Mouse (Mus musculus) liver, embryonic 14.5 days (tissue): ENCODE data around the gene Gstm7.

ENCODE experiments used
- CTCF ChIP-seq: IDR thresholded peaks from 2 replicates; pipeline ENCODE4 v1.5.1; 2016; ENCODE audit warnings: antibody characterized with exemption, low read depth, control low read depth
- EP300 ChIP-seq: IDR thresholded peaks from 2 replicates; pipeline ENCODE4 v1.6.1; 2016; ENCODE audit warnings: antibody characterized with exemption, low read depth

DNA sequence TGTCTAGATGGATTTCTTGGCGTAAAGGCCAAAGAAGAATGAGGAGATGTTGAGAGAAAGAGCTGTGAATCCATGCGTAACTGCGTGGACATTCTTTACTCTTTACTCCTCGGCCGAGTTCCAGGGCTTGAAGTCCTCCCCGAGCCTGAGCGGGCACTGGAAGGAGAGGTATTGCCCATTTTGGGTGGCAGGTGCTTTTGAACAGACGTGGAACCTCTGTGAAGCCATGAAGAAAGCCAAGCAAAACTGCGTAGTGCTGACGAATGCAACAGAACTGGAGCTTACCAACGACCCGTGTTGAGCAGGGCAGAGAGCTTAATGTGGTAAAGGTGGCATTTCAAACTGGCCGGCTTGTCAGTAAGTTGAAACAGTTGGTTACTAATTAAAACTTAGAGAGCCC lies 32.9 kb downstream of the Gstm7 start:
- TF ChIP-seq CTCF = no peak
- TF ChIP-seq EP300 = no peak
